Mouse (Mus musculus) ovary, postnatal 36 days (tissue): ENCODE measurements around the gene Trio.
A peak's percentile ranks its signal among the peaks of the same experiment; 100 is the strongest.

ENCODE experiments used
- DNase-seq: peaks from one replicate; pipeline ENCODE4 v3.0.0; 2022; ENCODE audit warnings: low spot score, mixed read lengths

The Trio gene

GRCm38 (mm10) chr15:27772125-27772627, 253.5 kb downstream of the Trio start:
- no peak for DNase-seq

DNA sequence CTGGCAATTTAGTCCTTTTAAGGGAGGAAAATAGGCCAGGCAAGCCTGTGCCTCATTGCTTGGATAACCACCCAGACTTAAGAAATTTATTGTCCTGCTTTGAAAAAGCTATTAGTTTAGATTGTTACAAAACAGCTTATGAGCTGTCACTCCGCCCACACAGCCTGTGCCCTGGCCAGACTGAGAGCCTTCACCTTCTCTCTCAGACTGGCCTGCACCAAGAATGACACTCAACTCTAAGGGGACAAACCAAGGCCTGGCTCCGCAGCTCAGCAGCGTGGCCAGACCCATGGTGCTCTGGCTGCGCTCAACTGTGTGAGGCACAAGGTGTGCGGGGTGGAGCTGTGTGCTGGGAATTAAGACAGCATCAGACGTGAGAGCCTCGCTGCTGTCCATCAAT, 254.1 kb downstream of the Trio start:
- DNase-seq, result no peak

- DNase-seq, result no peak
Measured at GRCm38 (mm10) chr15:27770513-27771196, 255.0 kb downstream of the Trio start.

- no peak for DNase-seq
Measured at GRCm38 (mm10) chr15:27761416-27761815, 264.2 kb downstream of the Trio start.

DNA sequence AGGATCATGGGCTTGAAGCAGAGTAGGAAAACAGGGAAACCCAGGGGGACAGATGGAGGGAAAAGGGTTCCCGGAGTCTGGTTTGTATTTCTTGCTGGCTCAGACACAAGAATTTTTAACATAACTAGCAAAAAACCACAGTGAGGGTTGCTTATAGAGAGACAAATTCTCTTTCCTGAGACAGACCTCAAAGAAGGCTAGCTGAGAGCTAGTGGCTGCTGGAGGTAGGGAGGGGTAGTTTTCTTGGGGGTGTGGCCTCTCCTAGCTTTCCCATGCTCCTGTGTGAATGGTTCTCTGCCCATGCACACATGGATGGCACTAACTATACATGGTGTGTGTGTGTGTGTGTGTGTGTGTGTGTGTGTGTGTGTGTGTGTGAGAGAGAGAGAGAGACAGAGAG, 265.0 kb downstream of the Trio start:
- no peak for DNase-seq

DNA sequence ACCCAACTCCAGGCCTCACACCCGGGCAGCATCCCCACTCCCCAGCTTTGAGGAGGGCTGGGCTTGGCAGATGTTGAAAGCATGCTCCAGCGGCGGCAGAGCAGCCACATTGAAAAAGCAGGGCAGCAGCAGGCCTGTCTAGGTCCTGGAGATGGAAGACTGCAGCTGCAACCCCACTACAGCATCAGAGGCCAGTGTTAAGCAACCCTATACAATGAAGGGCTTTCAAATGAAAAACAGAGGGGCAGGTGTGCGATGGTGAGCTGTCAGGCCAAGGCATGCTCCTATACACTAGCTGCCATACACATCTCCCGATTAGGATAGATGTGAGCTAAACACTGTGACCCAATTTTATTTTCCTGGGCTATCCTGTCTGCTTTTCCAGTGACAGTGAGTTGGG, 265.8 kb downstream of the Trio start:
- no peak for DNase-seq

GRCm38 (mm10) chr15:27758680-27759079, 267.0 kb downstream of the Trio start:
- DNase-seq, result no peak

- no peak for DNase-seq
Measured at GRCm38 (mm10) chr15:27756426-27756825, 269.2 kb downstream of the Trio start.

- no peak for DNase-seq
Measured at GRCm38 (mm10) chr15:27754571-27755260, 270.9 kb downstream of the Trio start.

- DNase-seq, result no peak
Measured at GRCm38 (mm10) chr15:27753923-27754322, 271.7 kb downstream of the Trio start.

GRCm38 (mm10) chr15:27752677-27753342, 272.8 kb downstream of the Trio start:
- DNase-seq, result no peak

DNA sequence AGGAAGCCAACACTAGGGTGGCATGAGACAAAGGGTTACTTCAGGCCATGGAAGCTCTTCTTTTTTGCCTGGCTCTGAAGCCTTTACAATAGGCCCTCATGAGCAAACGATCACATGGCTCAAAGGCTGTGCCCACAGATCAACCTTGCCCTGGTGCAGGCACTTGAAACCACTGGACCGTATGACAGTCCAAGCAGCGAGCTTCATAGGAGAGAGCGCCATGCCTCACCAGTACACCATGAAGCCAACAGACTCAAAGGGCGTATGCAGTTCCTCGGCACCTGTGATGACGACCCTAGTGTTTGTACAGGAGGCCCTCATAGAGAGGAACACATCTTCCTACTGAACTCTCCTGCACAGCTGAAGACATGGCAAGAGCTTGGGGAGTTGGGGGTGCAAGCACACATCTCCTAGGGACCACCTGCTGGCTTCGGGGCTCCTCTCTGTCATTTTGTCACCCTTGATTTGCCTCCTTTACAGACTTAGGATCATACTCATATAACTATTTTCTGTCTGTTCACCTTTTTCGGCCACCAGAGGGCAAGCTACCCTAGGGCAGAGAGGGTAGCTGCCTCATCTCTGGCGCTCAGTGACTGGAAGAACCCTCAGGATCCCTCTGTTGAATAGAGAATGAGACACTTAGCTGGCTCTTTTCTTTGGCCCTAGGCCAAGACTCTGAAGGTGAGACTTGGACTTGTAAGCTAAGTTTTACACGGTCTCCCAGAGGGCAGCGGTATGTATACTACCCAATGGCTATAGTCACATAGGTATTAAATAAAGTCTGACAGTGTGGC, 273.8 kb downstream of the Trio start:
- peak; percentile 45 for DNase-seq

DNA sequence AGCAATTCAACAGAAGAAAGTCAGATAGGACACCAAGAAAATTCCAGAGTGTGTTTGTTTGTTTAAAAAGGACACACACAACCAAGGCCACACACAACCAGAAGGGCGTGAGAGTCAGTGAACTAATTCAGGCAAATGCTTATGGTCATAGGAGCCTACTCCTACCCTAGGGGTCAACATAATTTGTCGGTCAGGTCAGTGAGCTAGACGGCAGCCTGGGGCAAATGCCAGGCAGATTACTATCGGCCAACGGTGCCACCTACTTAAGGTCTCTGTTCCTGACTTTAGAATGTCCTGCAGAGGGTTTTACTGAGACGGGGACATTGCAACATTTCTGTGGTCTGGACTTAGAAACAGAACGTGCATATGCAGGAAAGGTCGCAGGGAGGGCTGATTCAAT, 276.9 kb downstream of the Trio start:
- DNase-seq, result no peak

GRCm38 (mm10) chr15:27747512-27747911, 278.1 kb downstream of the Trio start:
- no peak for DNase-seq

DNA sequence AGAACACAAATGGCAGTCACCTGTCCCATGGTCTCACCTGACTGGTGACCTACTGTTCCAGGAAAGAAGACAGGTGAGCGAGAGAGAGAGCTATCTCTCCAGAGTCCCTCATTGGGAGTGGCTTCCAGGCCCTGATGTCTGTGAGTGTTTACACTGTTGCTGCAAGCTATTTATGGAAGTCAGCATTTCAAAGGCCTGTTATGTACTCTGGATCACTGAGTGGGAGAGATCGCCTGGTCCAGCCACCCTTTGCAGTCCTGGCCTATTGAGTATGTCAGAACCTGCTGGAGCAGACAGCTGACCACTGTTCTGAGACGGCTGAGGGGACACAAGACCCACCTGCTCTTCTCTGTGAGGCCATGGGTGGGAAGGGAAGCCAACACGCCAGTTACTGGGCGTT, 280.7 kb downstream of the Trio start:
- DNase-seq, result no peak

- no peak for DNase-seq
Measured at GRCm38 (mm10) chr15:27740080-27740479, 285.6 kb downstream of the Trio start.

DNA sequence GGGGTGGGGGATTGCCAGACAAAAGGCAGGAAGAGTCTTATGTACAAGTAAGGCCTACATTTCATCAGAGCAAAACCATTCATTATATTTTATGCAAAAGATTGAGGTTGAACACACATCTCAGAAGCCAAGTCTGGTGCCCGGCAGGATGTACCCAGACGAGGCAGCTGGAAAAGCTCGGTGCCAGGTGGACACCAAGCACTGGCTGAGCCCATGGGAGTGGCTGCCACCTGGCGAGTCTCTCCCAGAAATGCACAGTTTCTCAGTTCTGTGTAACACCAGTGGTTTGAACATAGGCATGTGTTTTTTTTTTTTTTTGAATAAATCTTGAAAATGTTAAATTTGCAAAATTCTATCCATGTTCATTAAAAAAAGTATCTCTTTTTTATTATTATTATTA, 293.8 kb downstream of the Trio start:
- no peak for DNase-seq

DNA sequence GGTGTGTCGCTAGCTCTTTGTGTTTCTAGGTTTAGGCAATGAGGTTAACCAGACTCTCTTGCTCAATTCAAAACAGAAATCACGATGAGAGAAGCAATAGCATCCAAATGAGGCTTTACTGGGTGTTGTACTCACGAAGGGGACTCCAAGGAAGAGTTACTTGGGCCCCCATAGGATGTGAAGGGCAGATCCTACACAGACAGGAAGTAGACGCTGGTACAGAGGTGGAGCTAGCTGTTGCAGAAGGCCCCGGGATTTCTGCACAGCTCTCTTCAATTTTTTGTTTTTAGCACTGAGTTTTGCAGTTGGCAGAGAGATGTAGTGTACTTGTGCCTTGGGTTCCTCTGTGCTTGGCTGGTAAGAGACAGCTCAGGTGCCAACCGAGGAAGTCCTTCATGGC, 299.4 kb downstream of the Trio start:
- DNase-seq, result no peak

DNA sequence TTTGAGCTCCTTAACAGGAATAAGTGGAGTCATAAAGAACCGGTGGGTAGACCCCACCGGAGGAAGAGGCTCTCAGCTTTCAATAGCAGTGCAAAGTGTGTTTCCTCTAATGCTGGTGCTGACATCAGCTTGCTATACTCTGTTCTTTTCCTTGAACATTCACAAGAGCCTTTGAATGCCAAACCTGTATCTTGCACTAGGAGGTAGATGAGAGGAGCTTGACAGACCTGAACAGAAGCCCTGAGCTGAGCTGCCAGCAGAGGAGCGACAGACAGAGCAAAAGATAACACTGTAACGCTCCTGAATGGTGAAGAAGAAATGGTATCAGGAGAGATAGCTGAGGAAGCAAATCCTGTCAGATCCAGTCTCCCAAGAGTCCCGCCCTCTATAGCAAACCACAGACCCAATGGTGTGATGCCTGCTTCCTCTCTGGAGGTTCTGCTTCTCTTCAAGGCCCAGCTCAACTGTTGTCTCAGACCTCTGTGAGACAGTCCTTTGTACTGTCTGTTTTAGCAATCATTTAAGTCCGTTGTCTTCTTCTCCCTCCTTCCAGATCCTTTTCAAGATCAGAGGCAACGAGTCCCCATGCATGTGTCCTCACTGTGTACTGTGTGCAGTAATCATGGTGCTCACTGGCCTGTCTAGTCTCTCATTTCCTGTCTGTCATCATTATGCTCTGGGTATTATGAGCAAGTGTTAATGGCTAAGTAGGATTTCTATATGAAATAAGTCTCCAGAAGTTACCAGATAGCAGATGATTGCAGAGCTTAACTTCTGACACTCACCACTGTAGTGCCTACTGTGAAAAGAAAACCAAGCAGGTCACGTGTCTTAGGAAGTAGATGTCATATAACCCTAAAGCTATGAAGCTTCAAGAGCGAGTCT, 300.6 kb downstream of the Trio start:
- no peak for DNase-seq

DNA sequence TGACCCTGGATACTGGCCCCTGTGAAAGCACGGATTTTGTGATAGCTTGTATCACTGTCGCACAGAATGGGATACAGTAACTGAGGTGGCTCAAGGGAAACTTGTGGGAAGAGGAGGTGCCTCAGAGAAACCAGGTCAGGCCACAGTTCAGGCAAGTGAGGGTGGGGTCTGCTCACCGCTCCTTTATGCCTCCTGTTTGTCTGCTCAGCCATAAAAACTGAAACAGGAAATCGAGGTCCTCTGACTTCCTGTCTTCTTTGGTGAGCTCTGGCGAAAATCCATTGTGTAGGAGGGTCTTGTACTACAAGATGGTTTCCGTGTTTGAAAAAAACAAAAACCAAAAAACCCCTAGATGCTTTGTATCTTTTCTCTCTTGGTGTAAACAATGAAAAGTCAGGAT, 301.4 kb downstream of the Trio start:
- DNase-seq, result no peak

DNA sequence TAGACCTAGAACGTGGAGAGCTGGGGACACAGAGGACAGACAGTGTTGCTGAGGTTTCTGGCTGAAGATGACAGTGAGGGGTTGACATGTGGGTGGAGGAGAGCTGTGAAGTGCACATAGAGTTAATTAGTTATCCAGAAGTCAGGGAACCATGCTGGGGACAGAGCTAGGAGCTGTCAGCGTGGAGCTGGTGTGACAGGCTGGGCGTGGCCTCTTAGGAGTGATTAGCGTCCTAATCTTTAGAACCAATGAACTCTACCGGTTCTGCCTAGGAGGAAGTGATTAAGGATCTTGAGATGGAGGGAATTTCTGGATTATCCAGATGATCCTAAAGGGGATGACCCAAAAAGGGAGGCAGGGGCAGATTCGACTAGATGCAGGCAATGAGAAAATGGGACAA, 301.9 kb downstream of the Trio start:
- no peak for DNase-seq
